Mouse (Mus musculus) bone marrow, adult 2 months (tissue): ENCODE measurements around the gene Cyp4f18.
"Not testable (repeated sequence)": the region's sequence is repeated elsewhere in the genome, so short reads cannot be mapped to it uniquely, and the experiment has no call there.

ENCODE experiments used
- CTCF ChIP-seq: fragments of 200-500 bp; IDR thresholded peaks from 2 replicates; pipeline ENCODE4 v1.5.1; 2011; ENCODE audit warnings: low read length, control low read depth; ENCODE audit not compliant: control insufficient read depth, insufficient read depth
- POLR2A ChIP-seq: fragments of 200-500 bp; IDR thresholded peaks from 2 replicates; pipeline ENCODE4 v1.6.1; 2011; ENCODE audit warnings: low read depth, mild to moderate bottlenecking, control low read depth, low read length, borderline replicate concordance; ENCODE audit not compliant: control insufficient read depth

DNA sequence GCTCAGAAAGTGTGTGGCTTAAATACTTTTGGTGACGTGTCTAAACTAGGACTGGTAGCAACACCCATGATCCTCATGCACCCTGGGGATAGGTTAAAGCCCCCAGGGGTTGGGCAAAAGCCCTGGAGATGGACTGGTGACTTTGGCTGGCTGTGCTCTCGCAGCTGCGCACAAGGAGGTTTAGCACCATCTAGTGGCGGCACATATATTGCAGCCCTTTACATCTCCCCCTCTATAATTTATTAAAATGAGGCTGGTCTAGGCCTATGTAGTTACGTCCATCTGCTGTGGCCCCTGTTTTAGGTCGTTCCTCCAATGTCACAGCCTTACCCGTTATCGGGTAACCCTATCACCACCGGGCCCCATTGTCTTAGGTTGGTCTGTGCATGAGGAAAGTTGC lies 15.5 kb upstream of the Cyp4f18 start:
- not testable (repeated sequence) for TF ChIP-seq POLR2A, CTCF
